Mouse (Mus musculus) 3134 (cell line): Measurements from ENCODE around the gene Ncor2.

ENCODE experiments used
- DNase-seq: peaks from one replicate; pipeline ENCODE4 v3.0.0-alpha.2; 2011; ENCODE audit warnings: low spot score; ENCODE audit not compliant: insufficient read length; ENCODE audit errors: extremely low read depth

Ncor2 gene

GRCm38 (mm10) chr5:125132566-125133260 lies 46.3 kb downstream of the Ncor2 start:
- DNase-seq = no peak

GRCm38 (mm10) chr5:125132069-125132468 lies 47.0 kb downstream of the Ncor2 start:
- no peak for DNase-seq

GRCm38 (mm10) chr5:125130406-125130805 lies 48.6 kb downstream of the Ncor2 start:
- no peak for DNase-seq

GRCm38 (mm10) chr5:125128939-125129385 lies 50.1 kb downstream of the Ncor2 start:
- DNase-seq = no peak

GRCm38 (mm10) chr5:125127920-125128319 lies 51.1 kb downstream of the Ncor2 start:
- DNase-seq = no peak

GRCm38 (mm10) chr5:125127426-125127825 lies 51.6 kb downstream of the Ncor2 start:
- no peak for DNase-seq

GRCm38 (mm10) chr5:125125966-125126464 lies 53.0 kb downstream of the Ncor2 start:
- DNase-seq = no peak

- DNase-seq = no peak
These were observed 53.8 kb downstream of the Ncor2 start for GRCm38 (mm10) chr5:125125219-125125618.

GRCm38 (mm10) chr5:125124002-125124401 lies 55.0 kb downstream of the Ncor2 start:
- DNase-seq = no peak

GRCm38 (mm10) chr5:125123206-125123605 lies 55.8 kb downstream of the Ncor2 start:
- DNase-seq = no peak

GRCm38 (mm10) chr5:125122546-125122945 lies 56.5 kb downstream of the Ncor2 start:
- no peak for DNase-seq

- no peak for DNase-seq
These were observed 57.0 kb downstream of the Ncor2 start for GRCm38 (mm10) chr5:125122049-125122448.

GRCm38 (mm10) chr5:125120517-125121303 lies 58.3 kb downstream of the Ncor2 start:
- DNase-seq = no peak

- no peak for DNase-seq
These were observed 61.8 kb downstream of the Ncor2 start for GRCm38 (mm10) chr5:125117238-125117637.

- DNase-seq = no peak
These were observed 66.0 kb downstream of the Ncor2 start for GRCm38 (mm10) chr5:125113029-125113428.

GRCm38 (mm10) chr5:125112588-125112987 lies 66.4 kb downstream of the Ncor2 start:
- no peak for DNase-seq

GRCm38 (mm10) chr5:125111137-125111536 lies 67.9 kb downstream of the Ncor2 start:
- DNase-seq = peak; percentile 41

- no peak for DNase-seq
These were observed 68.3 kb downstream of the Ncor2 start for GRCm38 (mm10) chr5:125110722-125111121.

GRCm38 (mm10) chr5:125110196-125110595 lies 68.8 kb downstream of the Ncor2 start:
- DNase-seq = no peak

GRCm38 (mm10) chr5:125107011-125107651 lies 71.9 kb downstream of the Ncor2 start:
- DNase-seq = peak; percentile 49

GRCm38 (mm10) chr5:125106191-125106590 lies 72.8 kb downstream of the Ncor2 start:
- peak; percentile 72 for DNase-seq
